9 mouse cellular contexts compared by ENCODE assay signal in the genomic region with DNA sequence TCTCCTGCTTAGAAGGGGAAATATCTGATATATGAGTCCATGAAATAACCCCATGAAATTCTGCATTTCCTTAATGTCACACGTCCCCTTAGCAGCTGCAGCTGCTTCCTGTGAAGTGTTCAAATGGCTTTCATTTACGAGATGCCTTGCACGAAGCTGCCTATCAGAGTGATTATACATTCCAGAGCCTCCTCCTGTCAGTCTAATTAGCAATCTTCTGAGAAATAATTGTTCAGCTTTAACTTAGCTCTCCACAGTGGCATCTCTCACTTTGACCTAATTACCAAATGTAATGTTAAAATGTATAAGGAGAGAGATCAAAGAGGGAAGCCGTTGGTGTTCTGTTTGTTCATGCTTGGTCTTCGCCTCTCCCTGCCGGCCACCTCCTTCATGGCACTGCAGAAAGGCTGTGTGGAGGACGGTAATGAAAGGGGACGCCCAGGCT.
DNase-seq lines count a peak whose midpoint lies in the region; ATAC-seq lines count a peak whose summit lies in the region.
"Had no signal": no experiment of that assay in that cellular context is flagged by ENCODE, and none has a peak within 500 bp of the region (broad histone marks: within the 10 kb centered on the region; RNA-seq: fewer than 3 reads in every experiment).

No protein-coding gene starts in this region.

- peak; percentile 17 for DNase-seq in 416B (ENCODE audit: low read depth)
- peak; percentile 45 for DNase-seq in forelimb bud, embryonic 11.5 days (ENCODE audit: low read depth, low spot score)
- DNase-seq in cerebellum, adult 18-20 months = no peak
- DNase-seq in left cerebral cortex, adult 18-20 months (ENCODE audit: low spot score in 2 of 2) = no peak
- DNase-seq in cerebellum, adult 8-10 months = no peak
- DNase-seq: gastrocnemius, postnatal 25 days had no signal

- ATAC-seq in activated CD4-positive, CD25-positive, alpha-beta regulatory T cell, adult 4 months = peak; percentile 4
- peak; percentile 40; the same call in 1 of the 2 replicates for ATAC-seq in megakaryocyte progenitor cell, adult 5-6 weeks (replicated peaks; ENCODE audit: poor library complexity)
- no peak for ATAC-seq in megakaryocyte, adult 5-6 weeks (ENCODE audit: poor library complexity, severe bottlenecking)

Comparison
In these comparisons a context has a peak if more than half of its experiments do, and no peak if none do; other contexts are left out.
1. DNase-seq: peak in 416B (single experiment) and forelimb bud, embryonic 11.5 days (single experiment); none in cerebellum, adult 18-20 months (0 of 2), left cerebral cortex, adult 18-20 months (0 of 2) and cerebellum, adult 8-10 months (single experiment).